Mouse (Mus musculus) hindbrain, embryonic 10.5 days (tissue): ENCODE measurements at regions not wholly inside any gene's neighbourhood (a gene's known extent, or its start where the extent isn't known, plus 50 kb on each side); places are given as distances from the start of the nearest gene placed in this dataset.

Source experiments
- DNase-seq: peaks from one replicate; pipeline ENCODE4 v3.0.0-alpha.2; 2017; ENCODE audit warnings: low spot score
- H3K27ac ChIP-seq: fragments of 300-500 bp; sonication (generic); 2 replicates; pipeline ENCODE4 v1.5.1; 2016; ENCODE audit warnings: mild to moderate bottlenecking, moderate library complexity
- H3K27me3 ChIP-seq: fragments of 300-500 bp; sonication (generic); 2 replicates; pipeline ENCODE4 v1.6.1; 2016; ENCODE audit warnings: mild to moderate bottlenecking; ENCODE audit not compliant: poor library complexity, insufficient read depth, severe bottlenecking
- H3K36me3 ChIP-seq: fragments of 300-500 bp; sonication (generic); 2 replicates; pipeline ENCODE4 v1.6.1; 2016; ENCODE audit warnings: mild to moderate bottlenecking, moderate library complexity
- H3K4me1 ChIP-seq: fragments of 300-500 bp; sonication (generic); replicated peaks from 2 replicates; pipeline ENCODE4 v1.6.1; 2016; ENCODE audit warnings: mild to moderate bottlenecking
- H3K4me3 ChIP-seq: fragments of 300-500 bp; sonication (generic); 2 replicates; pipeline ENCODE4 v1.5.1; 2016; ENCODE audit warnings: mild to moderate bottlenecking, moderate library complexity
- H3K9me3 ChIP-seq: fragments of 300-500 bp; sonication (generic); 2 replicates; pipeline ENCODE4 v1.6.1; 2016; ENCODE audit warnings: mild to moderate bottlenecking, moderate library complexity
- WGBS: fragments of 180-500 bp; shearing (Covaris S2); methylation state at CpG from one replicate; pipeline ENCODE4 v1.1.7; 2016; 5-methylcytosine and 5-hydroxymethylcytosine counted together

DNA sequence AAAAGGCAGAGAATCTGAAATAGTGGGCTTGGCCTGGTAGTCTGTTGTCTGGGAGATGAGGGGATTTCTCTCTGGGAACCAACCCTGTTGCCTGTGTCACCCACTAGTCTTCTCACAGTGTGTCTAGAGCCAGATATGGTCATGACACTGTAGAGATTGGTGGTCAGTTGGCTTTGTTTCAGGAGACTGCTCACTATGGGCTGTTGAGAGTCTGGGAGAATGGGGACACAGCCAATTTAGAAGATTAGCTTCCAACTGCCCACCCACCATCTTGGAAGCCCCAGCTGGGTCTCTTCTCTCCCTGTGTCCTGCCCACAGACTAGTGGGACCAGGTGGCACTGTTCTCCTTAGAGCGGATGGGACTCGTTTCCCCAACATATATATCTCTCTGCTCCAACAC is 320.4 kb downstream of the Fgf9 start:
- H3K27me3 ChIP-seq = no peaks in the 10 kb centered on the region
- H3K4me3 ChIP-seq = no peak overlapping the region
- no peaks in the 10 kb centered on the region for H3K4me1 ChIP-seq
- H3K27ac ChIP-seq = no peak overlapping the region
- no peak for DNase-seq
- WGBS = 83% methylated on average over 2 of the region's 2 CpGs
- H3K36me3 ChIP-seq = no peaks in the 10 kb centered on the region
- H3K9me3 ChIP-seq = no peaks in the 10 kb centered on the region

DNA sequence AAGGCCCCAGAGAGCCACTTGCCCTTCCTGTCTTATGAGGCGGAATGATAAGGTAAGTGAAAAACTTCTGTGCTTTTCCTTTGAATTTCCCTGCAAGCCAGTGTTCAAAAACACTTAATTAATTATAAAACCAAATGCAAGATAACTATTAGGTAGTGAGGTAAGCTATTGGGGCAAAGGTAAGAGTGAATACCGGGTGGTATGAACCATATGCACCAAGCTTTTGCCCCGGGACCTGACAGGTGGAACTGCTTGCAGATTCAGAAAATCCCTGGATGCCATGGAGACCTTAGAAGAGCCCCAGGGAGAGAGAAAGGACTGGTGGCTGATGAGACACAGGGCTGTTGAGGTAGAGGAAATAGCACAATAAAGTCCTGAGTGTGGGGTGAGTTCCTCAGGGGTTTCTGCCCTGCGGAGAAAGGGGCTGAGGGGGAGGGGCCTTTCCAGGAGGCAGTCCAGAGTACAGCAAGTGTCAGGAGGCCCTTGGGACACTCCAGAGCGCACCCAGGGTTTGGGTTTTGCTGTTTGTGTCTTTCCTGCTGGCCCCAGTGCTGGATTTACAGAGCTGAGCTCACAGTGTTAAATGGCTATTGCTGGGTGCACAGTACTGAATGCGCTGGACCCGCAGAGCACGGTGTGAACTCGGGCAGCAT is 317.1 kb downstream of the Fgf9 start:
- H3K4me3 ChIP-seq = no peak overlapping the region
- no peak overlapping the region for H3K27ac ChIP-seq
- 86% methylated on average over 9 of the region's 9 CpGs for WGBS
- no peaks in the 10 kb centered on the region for H3K9me3 ChIP-seq
- H3K27me3 ChIP-seq = no peaks in the 10 kb centered on the region
- no peaks in the 10 kb centered on the region for H3K4me1 ChIP-seq
- no peak for DNase-seq
- no peaks in the 10 kb centered on the region for H3K36me3 ChIP-seq

DNA sequence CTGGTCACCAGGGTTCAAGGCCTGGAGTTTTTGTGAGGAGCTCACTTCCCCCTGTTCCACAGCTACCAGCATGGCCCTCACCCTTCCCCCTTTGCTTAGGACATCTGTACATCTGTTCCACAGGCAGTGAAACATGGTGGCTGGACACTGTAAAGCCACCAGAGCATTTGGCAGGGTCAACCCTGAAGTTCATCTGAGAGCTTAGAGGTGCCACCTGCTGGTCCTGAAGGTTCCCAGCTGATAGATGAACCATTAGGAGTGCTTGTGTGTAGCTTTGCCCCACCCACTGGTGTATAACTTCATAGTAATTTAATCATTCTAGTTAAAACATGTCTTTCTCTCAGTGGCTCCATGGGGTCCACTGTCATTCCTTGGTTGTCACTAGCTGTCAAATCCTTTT is 304.7 kb downstream of the Fgf9 start:
- no peaks in the 10 kb centered on the region for H3K9me3 ChIP-seq
- no peaks in the 10 kb centered on the region; the same call in 1 of the 2 replicates for H3K4me1 ChIP-seq
- no peak for DNase-seq
- H3K36me3 ChIP-seq = no peaks in the 10 kb centered on the region
- H3K27ac ChIP-seq = no peak overlapping the region
- H3K27me3 ChIP-seq = no peaks in the 10 kb centered on the region
- H3K4me3 ChIP-seq = no peak overlapping the region

DNA sequence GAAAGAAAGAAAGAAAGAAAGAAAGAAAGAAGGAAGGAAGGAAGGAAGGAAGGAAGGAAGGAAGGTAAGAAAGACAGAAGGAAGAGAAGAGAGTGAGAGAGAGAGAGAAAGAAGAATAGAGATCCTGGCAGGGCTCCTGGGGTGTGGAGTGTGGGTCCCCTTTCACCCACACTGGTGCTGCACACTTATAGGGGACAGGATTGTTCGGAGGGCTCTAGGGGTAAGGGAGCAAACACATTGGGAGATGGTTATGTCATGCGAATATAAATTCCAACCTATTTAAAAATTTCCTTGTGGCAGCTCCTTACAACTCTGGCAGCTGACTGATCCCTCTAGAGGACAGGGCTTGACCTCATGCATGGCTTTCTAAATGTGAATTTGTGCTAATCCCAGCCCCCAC is 286.5 kb downstream of the Fgf9 start:
- no peaks in the 10 kb centered on the region for H3K9me3 ChIP-seq
- DNase-seq = no peak
- no peak overlapping the region for H3K4me3 ChIP-seq
- H3K4me1 ChIP-seq = no peaks in the 10 kb centered on the region
- H3K27ac ChIP-seq = no peak overlapping the region
- H3K36me3 ChIP-seq = no peaks in the 10 kb centered on the region
- no peaks in the 10 kb centered on the region for H3K27me3 ChIP-seq
- WGBS = 80% methylated on average over 2 of the region's 2 CpGs

DNA sequence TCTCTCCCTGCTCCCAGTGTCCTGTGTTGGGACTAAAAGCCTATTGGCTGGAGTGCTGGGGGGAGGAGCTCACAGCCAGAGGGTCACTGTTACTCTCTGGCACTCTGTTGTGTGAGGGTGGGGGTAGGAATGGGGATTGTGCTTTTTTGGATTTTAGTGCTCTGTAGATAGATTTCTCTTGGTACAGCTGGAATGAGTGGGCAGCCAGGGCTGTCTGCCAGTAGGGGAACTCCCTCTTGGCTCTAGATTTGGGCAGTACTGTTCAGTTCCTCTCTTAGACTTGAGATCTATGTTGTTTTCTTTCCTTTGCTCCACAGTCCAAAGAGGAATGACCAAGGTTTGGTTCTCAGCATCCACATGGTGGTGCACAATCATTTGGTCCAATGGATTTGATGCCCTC is 282.6 kb downstream of the Fgf9 start:
- H3K36me3 ChIP-seq = no peaks in the 10 kb centered on the region
- no peaks in the 10 kb centered on the region for H3K4me1 ChIP-seq
- no peak overlapping the region for H3K27ac ChIP-seq
- no peak for DNase-seq
- H3K27me3 ChIP-seq = no peaks in the 10 kb centered on the region
- no peak overlapping the region for H3K4me3 ChIP-seq
- H3K9me3 ChIP-seq = no peaks in the 10 kb centered on the region

DNA sequence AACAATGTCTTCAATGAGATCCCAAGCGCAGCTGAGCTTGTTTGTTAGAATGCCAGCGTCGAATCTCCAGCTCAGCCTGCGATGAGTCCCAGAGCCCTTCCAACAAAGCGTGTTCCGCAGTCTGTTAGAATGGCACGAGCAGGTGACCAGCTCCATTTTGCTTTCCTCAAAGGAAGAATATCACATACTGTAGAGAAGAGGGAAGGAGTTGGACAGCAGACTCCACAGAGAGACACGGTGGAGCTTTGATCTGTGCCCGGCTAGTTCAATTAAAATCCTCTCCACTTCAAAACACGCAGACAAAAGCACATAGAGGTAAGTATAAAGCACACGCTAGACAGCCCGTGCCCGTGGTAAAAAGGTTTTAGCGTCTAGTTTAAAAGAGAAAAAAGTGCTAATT is 265.8 kb downstream of the Fgf9 start:
- DNase-seq = no peak
- 83% methylated on average over 14 of the region's 14 CpGs for WGBS
- Histone ChIP-seq H3K36me3 (no peaks in the 10 kb centered on the region), H3K4me3 (no peak overlapping the region), H3K4me1 (no peaks in the 10 kb centered on the region), H3K9me3 (no peaks in the 10 kb centered on the region), H3K27me3 (no peaks in the 10 kb centered on the region), H3K27ac (no peak overlapping the region)

DNA sequence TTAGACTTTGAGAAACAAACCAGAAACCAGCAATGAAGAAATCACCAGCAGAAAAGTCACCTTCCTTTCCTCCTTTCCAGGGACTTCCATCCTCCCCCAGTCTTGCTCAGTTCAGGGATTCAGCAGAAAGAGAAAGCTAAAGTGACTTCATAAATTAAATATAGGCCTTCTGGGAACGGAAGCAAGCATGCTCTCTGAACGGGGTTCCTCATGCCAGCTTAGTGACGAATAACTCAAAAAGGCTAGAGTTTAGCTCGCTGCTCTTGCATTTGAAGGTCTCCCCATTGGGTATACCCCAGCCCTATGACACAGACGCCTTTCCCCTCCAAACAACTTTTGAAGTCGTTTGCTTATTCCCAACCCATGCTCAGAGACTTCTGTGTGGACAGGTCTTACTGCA is 252.8 kb downstream of the Fgf9 start:
- H3K4me1 ChIP-seq = 0 out of 2 replicates have a peak, but pooled peaks cover 2% of the 10 kb centered on the region
- DNase-seq = no peak
- H3K27me3 ChIP-seq = no peaks in the 10 kb centered on the region
- no peaks in the 10 kb centered on the region for H3K36me3 ChIP-seq
- no peaks in the 10 kb centered on the region for H3K9me3 ChIP-seq
- 91% methylated on average over 6 of the region's 6 CpGs for WGBS
- no peak overlapping the region for H3K27ac ChIP-seq
- H3K4me3 ChIP-seq = no peak overlapping the region

DNA sequence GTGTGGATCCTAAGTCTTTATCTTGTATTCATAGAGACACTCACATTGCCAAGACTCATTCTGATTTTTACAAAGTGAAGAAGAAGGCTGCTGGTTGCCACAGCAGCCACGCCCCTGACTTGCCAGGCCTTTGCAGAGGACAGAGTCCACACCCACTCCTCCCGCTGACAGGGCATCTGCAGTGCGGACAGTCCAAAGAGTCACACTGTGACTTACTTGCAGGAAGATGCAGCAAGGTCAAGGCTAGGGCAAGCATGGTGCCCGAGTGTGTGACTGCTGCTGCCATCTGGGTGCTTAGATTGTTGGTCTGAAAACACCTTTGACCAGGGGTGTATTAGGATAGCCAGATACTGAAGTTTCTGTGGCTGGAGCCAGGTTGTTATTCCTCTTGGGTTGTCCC is 252.1 kb downstream of the Fgf9 start:
- Histone ChIP-seq H3K27me3 (no peaks in the 10 kb centered on the region), H3K36me3 (no peaks in the 10 kb centered on the region), H3K27ac (no peak overlapping the region), H3K4me1 (0 out of 2 replicates have a peak, but pooled peaks cover 2% of the 10 kb centered on the region), H3K9me3 (no peaks in the 10 kb centered on the region), H3K4me3 (no peak overlapping the region)
- WGBS = 70% methylated on average over 4 of the region's 4 CpGs
- no peak for DNase-seq

DNA sequence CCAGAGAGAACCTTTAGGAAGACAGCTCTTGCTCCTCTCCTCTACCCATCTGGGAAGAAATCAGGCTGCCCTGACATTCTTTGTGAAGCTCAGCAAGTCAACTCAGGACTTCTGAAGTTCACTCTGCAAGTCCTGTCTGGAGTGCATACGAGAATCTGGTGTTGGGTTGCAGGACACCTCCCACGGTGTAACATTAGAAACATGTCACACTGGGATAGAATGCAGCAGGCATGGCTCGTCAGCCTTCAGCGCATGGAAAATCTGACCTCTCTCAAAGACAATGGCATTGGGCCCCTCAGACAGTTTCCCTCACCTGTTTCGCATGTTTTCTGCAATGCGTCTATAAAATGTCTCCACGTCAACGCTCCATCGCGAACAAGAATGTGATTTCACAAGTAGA is 251.5 kb downstream of the Fgf9 start:
- 76% methylated on average over 10 of the region's 10 CpGs for WGBS
- Histone ChIP-seq H3K27me3 (no peaks in the 10 kb centered on the region), H3K9me3 (no peaks in the 10 kb centered on the region), H3K4me3 (no peak overlapping the region), H3K36me3 (no peaks in the 10 kb centered on the region), H3K4me1 (0 out of 2 replicates have a peak, but pooled peaks cover 2% of the 10 kb centered on the region), H3K27ac (no peak overlapping the region)
- DNase-seq = no peak

DNA sequence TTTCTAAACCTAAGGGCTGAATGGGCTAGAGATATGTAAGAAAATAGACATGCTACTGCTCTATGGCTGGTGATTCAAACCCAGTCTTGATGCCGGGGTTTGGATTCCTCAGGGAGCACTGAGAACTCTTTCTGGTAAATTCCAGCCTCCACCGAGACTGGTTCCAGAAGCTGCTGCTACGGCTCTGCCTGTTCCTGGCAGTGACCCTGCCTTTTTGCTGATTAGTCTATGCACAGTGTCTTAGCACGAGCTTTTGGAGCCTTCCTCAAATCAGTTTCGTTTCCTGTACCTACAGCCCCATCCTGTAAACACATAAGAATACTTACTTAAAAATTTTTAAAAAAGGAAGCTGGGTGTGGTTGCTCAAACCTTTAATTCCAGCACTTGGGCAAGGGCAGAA is 250.9 kb downstream of the Fgf9 start:
- no peaks in the 10 kb centered on the region for H3K36me3 ChIP-seq
- no peak overlapping the region for H3K4me3 ChIP-seq
- H3K27ac ChIP-seq = no peak overlapping the region
- 0 out of 2 replicates have a peak, but pooled peaks cover 2% of the 10 kb centered on the region for H3K4me1 ChIP-seq
- DNase-seq = no peak
- WGBS = 88% methylated on average over 5 of the region's 5 CpGs
- no peaks in the 10 kb centered on the region for H3K9me3 ChIP-seq
- H3K27me3 ChIP-seq = no peaks in the 10 kb centered on the region

DNA sequence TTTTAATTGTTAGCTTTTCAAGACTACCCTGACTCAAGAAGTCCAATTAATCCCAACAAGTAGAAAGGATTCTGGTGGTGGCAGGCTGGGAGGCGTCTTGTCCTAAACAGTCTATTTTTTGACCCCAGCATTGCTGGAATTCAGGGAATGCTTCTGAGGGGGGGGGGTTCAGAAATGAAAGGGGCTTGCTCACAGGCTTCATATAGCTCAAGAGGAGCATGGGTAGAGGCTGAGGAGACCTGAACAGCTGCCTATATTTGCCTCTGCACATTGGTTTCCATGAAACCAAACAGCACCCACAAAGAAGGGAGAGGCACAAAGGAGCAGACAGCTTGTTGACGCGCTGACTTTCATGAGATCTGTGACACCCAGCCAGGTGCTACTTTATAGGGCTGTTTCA is 247.3 kb downstream of the Fgf9 start:
- 0 out of 2 replicates have a peak, but pooled peaks cover 2% of the 10 kb centered on the region for H3K4me1 ChIP-seq
- no peak for DNase-seq
- WGBS = 77% methylated on average over 3 of the region's 3 CpGs
- no peaks in the 10 kb centered on the region for H3K27me3 ChIP-seq
- no peak overlapping the region for H3K4me3 ChIP-seq
- H3K27ac ChIP-seq = no peak overlapping the region
- H3K36me3 ChIP-seq = no peaks in the 10 kb centered on the region
- H3K9me3 ChIP-seq = no peaks in the 10 kb centered on the region

DNA sequence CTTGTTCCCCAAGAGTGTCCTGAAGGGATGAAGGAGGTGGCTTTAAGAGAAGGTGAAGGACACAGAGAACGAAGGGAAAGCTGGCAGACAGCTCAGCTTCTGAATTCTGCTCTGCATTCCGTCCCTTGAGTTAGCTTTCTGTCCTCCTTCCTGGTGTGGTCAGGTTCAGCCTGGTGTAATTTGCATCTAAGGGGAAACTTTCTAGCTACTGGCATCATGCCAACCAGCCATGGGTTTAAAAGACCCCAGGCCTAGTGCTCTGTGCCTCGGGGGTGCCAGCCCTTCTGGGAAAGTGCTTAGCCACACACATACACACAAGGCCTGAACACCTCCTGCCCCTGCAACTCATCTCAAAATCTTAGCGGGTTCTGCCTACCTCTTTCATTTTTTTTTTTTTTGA is 246.9 kb downstream of the Fgf9 start:
- Histone ChIP-seq H3K27ac (no peak overlapping the region), H3K36me3 (no peaks in the 10 kb centered on the region), H3K9me3 (no peaks in the 10 kb centered on the region), H3K4me3 (no peak overlapping the region), H3K27me3 (no peaks in the 10 kb centered on the region), H3K4me1 (no peaks in the 10 kb centered on the region)
- WGBS = 70% methylated on average over 4 of the region's 4 CpGs
- DNase-seq = no peak

DNA sequence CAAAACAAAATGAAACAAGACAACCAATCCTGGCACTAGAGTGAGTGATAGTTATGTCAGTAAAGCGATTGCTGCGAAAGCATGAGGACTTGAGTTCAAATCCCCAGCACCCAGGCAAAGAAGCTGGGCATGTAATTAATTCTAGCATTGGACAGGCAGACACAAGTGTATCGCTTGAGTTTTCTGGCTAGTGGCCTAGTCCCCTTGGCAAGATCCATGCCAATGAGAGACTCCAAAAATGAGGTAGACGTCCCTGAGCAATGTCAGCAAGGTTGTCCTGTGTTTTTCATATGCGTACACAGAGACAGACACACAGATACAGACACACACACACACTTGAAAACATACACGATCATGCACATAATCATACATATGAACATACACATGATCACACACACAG is 237.3 kb downstream of the Fgf9 start:
- no peaks in the 10 kb centered on the region for H3K9me3 ChIP-seq
- no peak for DNase-seq
- no peaks in the 10 kb centered on the region for H3K36me3 ChIP-seq
- H3K27ac ChIP-seq = no peak overlapping the region
- H3K4me3 ChIP-seq = no peak overlapping the region
- H3K27me3 ChIP-seq = no peaks in the 10 kb centered on the region
- no peaks in the 10 kb centered on the region for H3K4me1 ChIP-seq
- 96% methylated on average over 6 of the region's 6 CpGs for WGBS

DNA sequence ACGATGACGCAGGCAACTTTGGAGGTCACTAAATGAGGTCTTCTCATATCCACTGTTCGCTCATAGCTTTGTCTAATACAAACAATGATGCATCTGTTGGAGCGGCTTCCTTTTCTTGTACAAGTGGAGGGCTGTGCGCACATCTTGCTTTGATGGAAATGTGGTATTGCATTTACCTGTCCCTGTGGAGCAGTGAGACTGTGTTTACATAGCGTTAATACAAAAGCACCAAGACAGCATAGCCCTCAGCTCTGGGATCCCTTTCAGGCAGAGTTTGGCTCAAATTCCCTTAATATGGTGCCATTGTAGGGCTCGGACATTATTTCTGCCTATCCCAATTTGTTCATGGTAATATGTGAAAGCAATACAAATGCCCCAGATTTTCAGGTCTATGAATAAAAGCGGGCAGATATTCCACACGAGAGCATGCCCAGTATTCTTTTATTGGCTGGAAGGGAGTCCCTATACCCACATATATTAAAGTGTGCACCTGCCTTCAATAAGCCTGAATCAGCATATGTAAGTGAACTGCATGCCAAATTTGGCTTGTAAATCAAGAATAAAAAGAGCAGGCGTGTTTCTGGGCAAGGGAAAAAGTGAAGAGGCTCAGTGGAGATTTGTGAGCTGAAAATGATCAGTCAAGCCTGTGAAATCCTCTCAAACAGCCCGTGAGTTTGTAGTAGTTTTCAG is 236.6 kb downstream of the Fgf9 start:
- no peak for DNase-seq

More for the DNA sequence above, 236.6 kb downstream of the Fgf9 start:
- no peaks in the 10 kb centered on the region for H3K9me3 ChIP-seq
- no peak overlapping the region for H3K27ac ChIP-seq
- H3K4me3 ChIP-seq = no peak overlapping the region
- 89% methylated on average over 11 of the region's 11 CpGs for WGBS
- no peaks in the 10 kb centered on the region for H3K4me1 ChIP-seq
- H3K27me3 ChIP-seq = no peaks in the 10 kb centered on the region
- no peaks in the 10 kb centered on the region for H3K36me3 ChIP-seq
